28 mouse cellular contexts compared by ENCODE assay signal in genomic region chrX:85768578-85768977, GRCm38 (mm10). TPM values are rescaled to one million over a fixed set of nuclear protein-coding genes. Genes with fewer than 3 reads are reported as not detected.
"Had no signal": no experiment of that assay in that cellular context is flagged by ENCODE, and none has a peak within 500 bp of the region (broad histone marks: within the 10 kb centered on the region; RNA-seq: fewer than 3 reads in every experiment).

No protein-coding gene starts in this region.

- H3K4me1 ChIP-seq: embryonic facial prominence, embryonic 10.5 days; embryonic facial prominence, embryonic 12.5 days; embryonic facial prominence, embryonic 13.5 days; embryonic facial prominence, embryonic 15.5 days; forebrain, embryonic 10.5 days; forebrain, embryonic 12.5 days; forebrain, embryonic 13.5 days; forebrain, embryonic 15.5 days had no signal

- H3K36me3 ChIP-seq: embryonic facial prominence, embryonic 10.5 days; embryonic facial prominence, embryonic 12.5 days; embryonic facial prominence, embryonic 13.5 days; embryonic facial prominence, embryonic 15.5 days; forebrain, embryonic 10.5 days; forebrain, embryonic 12.5 days; forebrain, embryonic 15.5 days had no signal

- H3K9ac ChIP-seq: embryonic facial prominence, embryonic 12.5 days; embryonic facial prominence, embryonic 13.5 days; embryonic facial prominence, embryonic 15.5 days; forebrain, embryonic 12.5 days; forebrain, embryonic 13.5 days; forebrain, embryonic 15.5 days; forebrain, postnatal 0 days had no signal

- H3K4me3 ChIP-seq: embryonic facial prominence, embryonic 10.5 days; embryonic facial prominence, embryonic 12.5 days; embryonic facial prominence, embryonic 13.5 days; embryonic facial prominence, embryonic 15.5 days; erythroblast, embryonic 14.5 days; forebrain, embryonic 10.5 days; forebrain, embryonic 12.5 days; forebrain, embryonic 13.5 days; forebrain, embryonic 15.5 days; gastrocnemius, adult 2 months; heart, adult 2 months had no signal

- DNase-seq: cerebellum, adult 2 months; cerebellum, adult 8-10 months; cerebellum, adult 9-10 months; cerebellum, adult 9-11 months; cerebellum, postnatal 10 days; cerebellum, postnatal 14 days; cerebellum, postnatal 25 days; cerebellum, postnatal 36 days; embryo, embryonic 11 days; forebrain, postnatal 0 days; gastrocnemius, adult 2 months; gastrocnemius, postnatal 10 days; gastrocnemius, postnatal 14 days; gastrocnemius, postnatal 25 days; gastrocnemius, postnatal 36 days; heart, adult 18-20 months; heart, adult 2 months had no signal

- H3K4me2 ChIP-seq: embryonic facial prominence, embryonic 12.5 days; embryonic facial prominence, embryonic 13.5 days; embryonic facial prominence, embryonic 15.5 days; forebrain, embryonic 12.5 days; forebrain, embryonic 13.5 days; forebrain, embryonic 15.5 days had no signal

- ATAC-seq: forebrain, embryonic 13.5 days; forebrain, embryonic 14.5 days; forebrain, embryonic 15.5 days; forebrain, embryonic 16.5 days; forebrain, postnatal 0 days had no signal

- H3K27me3 ChIP-seq: embryonic facial prominence, embryonic 12.5 days; embryonic facial prominence, embryonic 13.5 days; embryonic facial prominence, embryonic 15.5 days; forebrain, embryonic 12.5 days; forebrain, embryonic 13.5 days; forebrain, embryonic 15.5 days had no signal

- H3K9me3 ChIP-seq: embryonic facial prominence, embryonic 10.5 days; embryonic facial prominence, embryonic 12.5 days; embryonic facial prominence, embryonic 13.5 days; embryonic facial prominence, embryonic 15.5 days; forebrain, embryonic 10.5 days; forebrain, embryonic 12.5 days; forebrain, embryonic 13.5 days; forebrain, embryonic 15.5 days had no signal

- H3K27ac ChIP-seq: embryonic facial prominence, embryonic 10.5 days; embryonic facial prominence, embryonic 12.5 days; embryonic facial prominence, embryonic 13.5 days; embryonic facial prominence, embryonic 15.5 days; forebrain, embryonic 10.5 days; forebrain, embryonic 12.5 days; forebrain, embryonic 13.5 days; forebrain, embryonic 15.5 days; gastrocnemius, adult 2 months; heart, adult 2 months had no signal

RNA-seq across cellular contexts. Expression of gene Gk, which starts 8.0 kb away (rescaled TPM):
- polyA plus RNA-seq: erythroblast, embryonic 14.5 days had no signal
